Mouse (Mus musculus) megakaryocyte, embryonic 14.5 days (primary cell): ENCODE measurements around the gene Phldb3.

ENCODE experiments used
- FLI1 ChIP-seq: IDR thresholded peaks from 2 replicates; pipeline ENCODE4 v1.6.1; 2012; ENCODE audit warnings: low read length, inconsistent platforms, mixed read lengths
- GATA1 ChIP-seq: IDR thresholded peaks from 3 replicates; pipeline ENCODE4 v1.6.1; 2012; ENCODE audit warnings: mixed read lengths, low read length, inconsistent platforms, borderline replicate concordance

DNA sequence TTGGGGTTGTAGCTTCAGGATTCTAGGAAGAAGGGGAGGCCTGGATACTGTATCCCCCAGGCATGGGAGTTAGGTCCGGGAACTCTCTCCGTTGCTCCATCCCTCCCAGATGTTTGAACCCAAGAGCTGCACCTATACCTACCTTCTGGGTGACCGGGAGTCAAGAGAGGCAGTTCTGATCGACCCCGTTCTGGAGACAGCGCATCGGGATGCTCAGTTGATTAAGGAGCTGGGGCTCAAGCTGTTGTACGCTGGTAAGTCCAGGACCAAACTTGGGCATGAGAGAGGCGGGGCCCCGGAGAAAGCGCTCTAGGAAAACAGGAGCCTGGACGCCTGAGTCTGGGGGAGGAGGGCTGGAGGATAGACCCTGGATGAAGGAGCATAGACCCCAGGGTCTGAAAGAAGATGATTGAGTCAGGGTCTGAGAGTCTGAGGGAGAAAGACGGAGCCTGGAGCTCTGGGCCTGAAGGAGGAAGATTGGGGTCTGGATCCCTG lies 16.2 kb upstream of the Phldb3 start:
- TF ChIP-seq FLI1, result no peak
- TF ChIP-seq GATA1, result no peak
